Mouse (Mus musculus): ENCODE results near the gene Tbc1d22a.

GRCm38 (mm10) chr15:86229088-86229487 lies 14.8 kb downstream of the Tbc1d22a start:
- TF ChIP-seq CTCF (IDR thresholded peaks at IDR 0.05; ENCODE audit: extremely low read depth, insufficient read depth, insufficient read length, insufficient replicate concordance) (no peak), POLR2A (IDR thresholded peaks at IDR 0.05; ENCODE audit: low read depth, low read length) (no peak)

Data from spleen, adult 2 months (tissue).